Mouse (Mus musculus) v-Abl transformed pro-B cells (cell line): ENCODE data around the gene H2afy2.

Source experiments
- in situ Hi-C, 2 experiments: fragments of 400-800 bp; cut with MboI; formaldehyde crosslinking; loops; one replicate each; pipeline ENCODE4 v1.15.1; 2025; ENCODE audit not compliant: unreplicated experiment in 2 of 2

Gene H2afy2

GRCm38 (mm10) chr10:61694870-61695670, 88.9 kb downstream of the H2afy2 start, which contains the start of gene Tysnd1:
TSS of gene Tysnd1 (plus strand) at chr10:61695514.
- in situ Hi-C loops, result loop anchor here (25.0 kb wide), 3 partner anchors 767 to 1808 kb away; partner anchors contain the start of gene Dnajb12 (in 1 of the 2)

GRCm38 (mm10) chr10:61693563-61693962, 90.4 kb downstream of the H2afy2 start:
- in situ Hi-C loops, result loop anchor here (25.0 kb wide), 3 partner anchors 769 to 1806 kb away; partner anchors contain the start of gene Dnajb12 (in 1 of the 2)

GRCm38 (mm10) chr10:61689405-61689804, 94.5 kb downstream of the H2afy2 start:
- in situ Hi-C loops, result loop anchor here (25.0 kb wide), 3 partner anchors 773 to 1802 kb away; partner anchors contain the start of gene Dnajb12 (in 1 of the 2)
